Comparison of ENCODE assay signal across 8 mouse cellular contexts in genomic region chr8:114452781-114453221, GRCm38 (mm10). TPM values are rescaled to one million over a fixed set of nuclear protein-coding genes. Genes with fewer than 3 reads are reported as not detected.
DNase-seq lines count a peak whose midpoint lies in the region; ATAC-seq lines count a peak whose summit lies in the region.

No protein-coding gene starts in this region.

- DNase-seq in right cerebral cortex, adult 18-20 months, result peak; percentile 57
- no peak for DNase-seq in right cerebral cortex, postnatal 36 days (ENCODE audit: low spot score in 2 of 2)
- DNase-seq in cerebellum, adult 11 months, result peak; percentile 68
- peak; percentile 94 for DNase-seq in forebrain, embryonic 14.5 days (ENCODE audit: low spot score)
- peak; percentile 44 to 54 for DNase-seq in left cerebral cortex, postnatal 36 days (ENCODE audit: low spot score in 2 of 2)
- DNase-seq in midbrain, embryonic 14.5 days, result peak; percentile 95

- H3K4me1 ChIP-seq in forebrain, embryonic 14.5 days (ENCODE audit: control insufficient read depth, insufficient read depth, low read length), result no peaks in the 10 kb centered on the region
- peaks cover 5% of the 10 kb centered on the region for H3K4me1 ChIP-seq in hindbrain, embryonic 16.5 days (ENCODE audit: control insufficient read depth, insufficient read depth, low read depth, low read length)
- peaks cover 6% of the 10 kb centered on the region; the same call in 1 of the 2 replicates for H3K4me1 ChIP-seq in midbrain, embryonic 14.5 days (ENCODE audit: control insufficient read depth, insufficient read depth, low read length)
- H3K4me1 ChIP-seq in stomach, embryonic 15.5 days, result no peaks in the 10 kb centered on the region

- 0 out of 2 replicates have a peak, but pooled peaks cover 6% of the 10 kb centered on the region for H3K36me3 ChIP-seq in forebrain, embryonic 14.5 days (ENCODE audit: control insufficient read depth, insufficient read depth, low read length)
- H3K36me3 ChIP-seq in hindbrain, embryonic 16.5 days (ENCODE audit: control insufficient read depth, insufficient read depth, low read length), result no peaks in the 10 kb centered on the region
- no peaks in the 10 kb centered on the region for H3K36me3 ChIP-seq in midbrain, embryonic 14.5 days (ENCODE audit: control insufficient read depth, insufficient read depth, low read length)
- H3K36me3 ChIP-seq in stomach, embryonic 15.5 days, result peaks cover 7% of the 10 kb centered on the region; the same call in 1 of the 2 replicates

- 2% methylated on average over 9 of the region's 9 CpGs for WGBS in forebrain, embryonic 14.5 days
- WGBS in hindbrain, embryonic 16.5 days, result 3% methylated on average over 9 of the region's 9 CpGs
- 5% methylated on average over 9 of the region's 9 CpGs for WGBS in midbrain, embryonic 14.5 days
- WGBS in stomach, embryonic 15.5 days, result 13% methylated on average over 9 of the region's 9 CpGs

- no peaks in the 10 kb centered on the region for H3K27me3 ChIP-seq in forebrain, embryonic 14.5 days (replicated peaks; ENCODE audit: control insufficient read depth, insufficient read depth, low read length)
- no peaks in the 10 kb centered on the region; the same call in 1 of the 2 replicates for H3K27me3 ChIP-seq in hindbrain, embryonic 16.5 days (replicated peaks; ENCODE audit: control insufficient read depth, insufficient read depth, low read length)
- H3K27me3 ChIP-seq in midbrain, embryonic 14.5 days (ENCODE audit: control insufficient read depth, insufficient read depth, low read length), result no peaks in the 10 kb centered on the region
- no peaks in the 10 kb centered on the region for H3K27me3 ChIP-seq in stomach, embryonic 15.5 days (replicated peaks)

- H3K9me3 ChIP-seq in forebrain, embryonic 14.5 days (replicated peaks; ENCODE audit: control insufficient read depth, low read length), result no peaks in the 10 kb centered on the region
- no peaks in the 10 kb centered on the region for H3K9me3 ChIP-seq in hindbrain, embryonic 16.5 days (ENCODE audit: control insufficient read depth, low read length)
- no peaks in the 10 kb centered on the region for H3K9me3 ChIP-seq in midbrain, embryonic 14.5 days (ENCODE audit: control insufficient read depth, low read length)
- no peaks in the 10 kb centered on the region for H3K9me3 ChIP-seq in stomach, embryonic 15.5 days

- peak overlapping the region; percentile 25; the same call in 1 of the 2 replicates for H3K4me2 ChIP-seq in forebrain, embryonic 14.5 days (ENCODE audit: low read length)
- peak overlapping the region; percentile 8 for H3K4me2 ChIP-seq in hindbrain, embryonic 16.5 days (ENCODE audit: low read length)
- H3K4me2 ChIP-seq in midbrain, embryonic 14.5 days (ENCODE audit: low read length), result peak overlapping the region; percentile 37
- 0 out of 2 replicates have a peak overlapping the region, but pooled peaks have one; percentile 26 for H3K4me2 ChIP-seq in stomach, embryonic 15.5 days

- H3K9ac ChIP-seq in forebrain, embryonic 14.5 days (ENCODE audit: low read length), result no peak overlapping the region
- no peak overlapping the region for H3K9ac ChIP-seq in hindbrain, embryonic 16.5 days (ENCODE audit: low read depth, low read length)
- no peak overlapping the region for H3K9ac ChIP-seq in midbrain, embryonic 14.5 days (replicated peaks; ENCODE audit: low read length)
- no peak overlapping the region for H3K9ac ChIP-seq in stomach, embryonic 15.5 days

- H3K4me3 ChIP-seq in forebrain, embryonic 14.5 days (ENCODE audit: low read depth, low read length), result no peak overlapping the region
- H3K4me3 ChIP-seq in hindbrain, embryonic 16.5 days (ENCODE audit: low read length), result no peak overlapping the region
- H3K4me3 ChIP-seq in midbrain, embryonic 14.5 days (replicated peaks; ENCODE audit: low read depth, low read length), result no peak overlapping the region
- H3K4me3 ChIP-seq in stomach, embryonic 15.5 days (replicated peaks), result no peak overlapping the region

- intact Hi-C loops in left cerebral cortex, postnatal 36 days (cut with DNase I), result loop anchor here (2.0 to 10.0 kb wide), 2 partner anchors 522 to 1986 kb away; no protein-coding TSS in a partner anchor

- ATAC-seq in forebrain, embryonic 14.5 days, result peak; percentile 61
- ATAC-seq in hindbrain, embryonic 16.5 days, result peak; percentile 65; the same call in 1 of the 2 replicates
- peak; percentile 37; the same call in 1 of the 2 replicates for ATAC-seq in midbrain, embryonic 14.5 days (ENCODE audit: low FRiP score, low TSS enrichment)
- ATAC-seq in stomach, embryonic 15.5 days (ENCODE audit: insufficient read depth, low FRiP score, low read depth), result no peak

- no peak overlapping the region for H3K27ac ChIP-seq in forebrain, embryonic 14.5 days (ENCODE audit: low read depth, low read length)
- no peak overlapping the region for H3K27ac ChIP-seq in hindbrain, embryonic 16.5 days (ENCODE audit: low read depth, low read length)
- no peak overlapping the region for H3K27ac ChIP-seq in midbrain, embryonic 14.5 days (replicated peaks; ENCODE audit: low read depth, low read length)
- H3K27ac ChIP-seq in stomach, embryonic 15.5 days, result no peak overlapping the region

RNA-seq across cellular contexts. Expression of gene Wwox, which starts 13.3 kb away (rescaled TPM):
- polyA plus RNA-seq in forebrain, embryonic 14.5 days (2014; fragmentation: Nextera tagmentation; extraction: Ambion mirVana), result 8.9 and 9.3 TPM in 2 replicates
- 13.6 and 14.9 TPM in 2 replicates for polyA plus RNA-seq in hindbrain, embryonic 16.5 days (2015; fragmentation: Nextera tagmentation; extraction: Ambion mirVana)
- total RNA-seq in left cerebral cortex, postnatal 36 days (2021), result 10 to 100 TPM; 13.3 to 16.5 TPM
- 11.4 and 12.9 TPM in 2 replicates for polyA plus RNA-seq in midbrain, embryonic 14.5 days (2014; fragmentation: Nextera tagmentation; extraction: Ambion mirVana)
- polyA plus RNA-seq in stomach, embryonic 15.5 days (2015; fragmentation: Nextera tagmentation; extraction: Ambion mirVana), result 12.2 and 14.2 TPM in 2 replicates

RNA-seq across cellular contexts. Expression of gene Clec3a, which starts 34.9 kb away (rescaled TPM):
- polyA plus RNA-seq in forebrain, embryonic 14.5 days (2014; fragmentation: Nextera tagmentation; extraction: Ambion mirVana), result not detected in 2 replicates
- 0.29 and 0.39 TPM in 2 replicates for polyA plus RNA-seq in hindbrain, embryonic 16.5 days (2015; fragmentation: Nextera tagmentation; extraction: Ambion mirVana)
- not detected for total RNA-seq in left cerebral cortex, postnatal 36 days (2021)
- polyA plus RNA-seq in midbrain, embryonic 14.5 days (2014; fragmentation: Nextera tagmentation; extraction: Ambion mirVana), result not detected in 2 replicates
- 0.32 TPM in 2 replicates for polyA plus RNA-seq in stomach, embryonic 15.5 days (2015; fragmentation: Nextera tagmentation; extraction: Ambion mirVana)

Comparison
In these comparisons a context has a peak if more than half of its experiments do, and no peak if none do; other contexts are left out.
1. DNase-seq: peak in right cerebral cortex, adult 18-20 months (single experiment), cerebellum, adult 11 months (single experiment), forebrain, embryonic 14.5 days (single experiment), left cerebral cortex, postnatal 36 days (2 of 2) and midbrain, embryonic 14.5 days (single experiment); none in right cerebral cortex, postnatal 36 days (0 of 2).
2. Peak in every context shown above with its lines, with median percentiles within 50 percentile points of each other: H3K4me2 ChIP-seq.